Mouse (Mus musculus) intestine, embryonic 15.5 days (tissue): ENCODE data around the gene Hormad2. TPM values are rescaled to one million over a fixed set of nuclear protein-coding genes. Genes with fewer than 3 reads are reported as not detected.

Source experiments
- ATAC-seq: fragments of 200-750 bp; cut with Nextera tagmentation; 2 replicates; pipeline ENCODE4 v1.8.0; 2017; ENCODE audit warnings: moderate TSS enrichment, moderate library complexity
- H3K27ac ChIP-seq: fragments of 300-500 bp; sonication (generic); 2 replicates; pipeline ENCODE4 v1.5.1; 2015; ENCODE audit warnings: mild to moderate bottlenecking, inconsistent platforms
- H3K27me3 ChIP-seq: fragments of 300-500 bp; sonication (generic); replicated peaks from 2 replicates; pipeline ENCODE4 v1.6.1; 2015; ENCODE audit warnings: inconsistent platforms
- H3K36me3 ChIP-seq: fragments of 300-500 bp; sonication (generic); 2 replicates; pipeline ENCODE4 v1.6.1; 2015; ENCODE audit warnings: inconsistent platforms
- H3K4me1 ChIP-seq: fragments of 300-500 bp; sonication (generic); replicated peaks from 2 replicates; pipeline ENCODE4 v1.6.1; 2015; ENCODE audit warnings: inconsistent platforms
- H3K4me2 ChIP-seq: fragments of 300-500 bp; sonication (generic); replicated peaks from 2 replicates; pipeline ENCODE4 v1.6.1; 2015; ENCODE audit warnings: mild to moderate bottlenecking, inconsistent platforms
- H3K4me3 ChIP-seq: fragments of 300-500 bp; sonication (generic); replicated peaks from 2 replicates; pipeline ENCODE4 v1.5.1; 2015; ENCODE audit warnings: inconsistent platforms
- H3K9ac ChIP-seq: fragments of 300-500 bp; sonication (generic); 2 replicates; pipeline ENCODE4 v1.6.1; 2015; ENCODE audit warnings: inconsistent platforms
- H3K9me3 ChIP-seq: fragments of 300-500 bp; sonication (generic); 2 replicates; pipeline ENCODE4 v1.6.1; 2016; ENCODE audit warnings: inconsistent platforms
- WGBS: fragments of 180-500 bp; shearing (Covaris S2); methylation state at CpG from one replicate; pipeline ENCODE4 v1.1.7; 2015; 5-methylcytosine and 5-hydroxymethylcytosine counted together
- polyA plus RNA-seq: library from polyadenylated mRNA; unstranded; fragments of >200 nt; fragmentation: Nextera tagmentation; extraction: Ambion mirVana; gene quantifications from 2 replicates; pipeline ENCODE4 v1.2.1, GENCODE M21; 2015

The Hormad2 gene
- polyA plus RNA-seq, 1 experiment from 2014 or later: 0.35 TPM

- Histone ChIP-seq H3K36me3 (no peaks in the 10 kb centered on the region), H3K27ac (no peak overlapping the region), H3K9me3 (no peaks in the 10 kb centered on the region), H3K4me3 (no peak overlapping the region), H3K27me3 (no peaks in the 10 kb centered on the region), H3K4me1 (peaks cover 6% of the 10 kb centered on the region), H3K4me2 (no peak overlapping the region), H3K9ac (no peak overlapping the region)
- 65% methylated on average over 2 of the region's 2 CpGs for WGBS
- ATAC-seq: no peak
Measured at GRCm38 (mm10) chr11:4306086-4306485, 134.8 kb downstream of the Hormad2 start.

GRCm38 (mm10) chr11:4305090-4305489 is 135.8 kb downstream of the Hormad2 start:
- Histone ChIP-seq H3K27me3 (no peaks in the 10 kb centered on the region), H3K27ac (no peak overlapping the region), H3K36me3 (no peaks in the 10 kb centered on the region), H3K9me3 (no peaks in the 10 kb centered on the region), H3K4me3 (no peak overlapping the region), H3K9ac (no peak overlapping the region), H3K4me2 (no peak overlapping the region), H3K4me1 (peaks cover 6% of the 10 kb centered on the region)
- WGBS: 93% methylated on average over 4 of the region's 4 CpGs
- no peak for ATAC-seq

GRCm38 (mm10) chr11:4304203-4304602 is 136.7 kb downstream of the Hormad2 start:
- H3K27ac ChIP-seq: no peak overlapping the region
- no peaks in the 10 kb centered on the region for H3K9me3 ChIP-seq
- no peak for ATAC-seq
- WGBS: 77% methylated on average over 4 of the region's 4 CpGs
- H3K4me1 ChIP-seq: peaks cover 10% of the 10 kb centered on the region
- no peak overlapping the region for H3K4me2 ChIP-seq
- H3K4me3 ChIP-seq: no peak overlapping the region
- H3K27me3 ChIP-seq: no peaks in the 10 kb centered on the region
- no peak overlapping the region for H3K9ac ChIP-seq
- no peaks in the 10 kb centered on the region for H3K36me3 ChIP-seq

GRCm38 (mm10) chr11:4303033-4303432 is 137.9 kb downstream of the Hormad2 start:
- Histone ChIP-seq H3K9me3 (no peaks in the 10 kb centered on the region), H3K4me3 (no peak overlapping the region), H3K9ac (no peak overlapping the region), H3K4me1 (peaks cover 4% of the 10 kb centered on the region; the same call in 1 of the 2 replicates), H3K27ac (no peak overlapping the region), H3K4me2 (no peak overlapping the region), H3K36me3 (no peaks in the 10 kb centered on the region), H3K27me3 (no peaks in the 10 kb centered on the region)
- WGBS: 65% methylated on average over 9 of the region's 9 CpGs
- no peak for ATAC-seq

- ATAC-seq: no peak
- H3K4me3 ChIP-seq: no peak overlapping the region
- H3K27ac ChIP-seq: no peak overlapping the region
- no peak overlapping the region for H3K9ac ChIP-seq
- no peaks in the 10 kb centered on the region for H3K9me3 ChIP-seq
- WGBS: 55% methylated on average over 5 of the region's 5 CpGs
- no peaks in the 10 kb centered on the region for H3K36me3 ChIP-seq
- H3K4me2 ChIP-seq: no peak overlapping the region
- H3K27me3 ChIP-seq: no peaks in the 10 kb centered on the region
- H3K4me1 ChIP-seq: peaks cover 4% of the 10 kb centered on the region; the same call in 1 of the 2 replicates
Measured at GRCm38 (mm10) chr11:4302363-4302913, 138.5 kb downstream of the Hormad2 start.

- ATAC-seq: no peak
- H3K27ac ChIP-seq: no peak overlapping the region
- no peaks in the 10 kb centered on the region for H3K27me3 ChIP-seq
- 81% methylated on average over 3 of the region's 3 CpGs for WGBS
- H3K9ac ChIP-seq: no peak overlapping the region
- peaks cover 4% of the 10 kb centered on the region; the same call in 1 of the 2 replicates for H3K4me1 ChIP-seq
- H3K36me3 ChIP-seq: no peaks in the 10 kb centered on the region
- no peaks in the 10 kb centered on the region for H3K9me3 ChIP-seq
- H3K4me3 ChIP-seq: no peak overlapping the region
- no peak overlapping the region for H3K4me2 ChIP-seq
Measured at GRCm38 (mm10) chr11:4300683-4301082, 140.2 kb downstream of the Hormad2 start.

GRCm38 (mm10) chr11:4299735-4300474 is 141.0 kb downstream of the Hormad2 start:
- peaks cover 6% of the 10 kb centered on the region; the same call in 1 of the 2 replicates for H3K4me1 ChIP-seq
- H3K9ac ChIP-seq: no peak overlapping the region
- no peaks in the 10 kb centered on the region; the same call in 1 of the 2 replicates for H3K27me3 ChIP-seq
- ATAC-seq: no peak
- WGBS: 73% methylated on average over 14 of the region's 14 CpGs
- no peak overlapping the region for H3K4me2 ChIP-seq
- no peak overlapping the region for H3K4me3 ChIP-seq
- no peaks in the 10 kb centered on the region for H3K9me3 ChIP-seq
- no peaks in the 10 kb centered on the region for H3K36me3 ChIP-seq
- H3K27ac ChIP-seq: no peak overlapping the region

GRCm38 (mm10) chr11:4299191-4299590 is 141.7 kb downstream of the Hormad2 start:
- H3K27me3 ChIP-seq: no peaks in the 10 kb centered on the region; the same call in 1 of the 2 replicates
- no peaks in the 10 kb centered on the region for H3K36me3 ChIP-seq
- peaks cover 7% of the 10 kb centered on the region; the same call in 1 of the 2 replicates for H3K4me1 ChIP-seq
- H3K4me3 ChIP-seq: no peak overlapping the region
- no peaks in the 10 kb centered on the region for H3K9me3 ChIP-seq
- no peak for ATAC-seq
- 35% methylated on average over 12 of the region's 12 CpGs for WGBS
- no peak overlapping the region for H3K4me2 ChIP-seq
- H3K9ac ChIP-seq: no peak overlapping the region
- H3K27ac ChIP-seq: no peak overlapping the region

GRCm38 (mm10) chr11:4298615-4299014 is 142.3 kb downstream of the Hormad2 start:
- H3K36me3 ChIP-seq: no peaks in the 10 kb centered on the region
- 32% methylated on average over 7 of the region's 7 CpGs for WGBS
- H3K4me3 ChIP-seq: no peak overlapping the region
- no peaks in the 10 kb centered on the region for H3K9me3 ChIP-seq
- H3K4me2 ChIP-seq: no peak overlapping the region
- H3K4me1 ChIP-seq: peaks cover 7% of the 10 kb centered on the region; the same call in 1 of the 2 replicates
- no peak for ATAC-seq
- H3K27ac ChIP-seq: no peak overlapping the region
- H3K27me3 ChIP-seq: no peaks in the 10 kb centered on the region; the same call in 1 of the 2 replicates
- no peak overlapping the region for H3K9ac ChIP-seq

GRCm38 (mm10) chr11:4297753-4298152 is 143.2 kb downstream of the Hormad2 start:
- Histone ChIP-seq H3K9ac (no peak overlapping the region), H3K4me2 (no peak overlapping the region), H3K4me1 (peaks cover 7% of the 10 kb centered on the region; the same call in 1 of the 2 replicates), H3K27ac (no peak overlapping the region), H3K9me3 (no peaks in the 10 kb centered on the region), H3K36me3 (no peaks in the 10 kb centered on the region), H3K27me3 (no peaks in the 10 kb centered on the region; the same call in 1 of the 2 replicates), H3K4me3 (no peak overlapping the region)
- ATAC-seq: no peak
- 55% methylated on average over 3 of the region's 3 CpGs for WGBS

- Histone ChIP-seq H3K4me2 (no peak overlapping the region), H3K9me3 (no peaks in the 10 kb centered on the region), H3K9ac (no peak overlapping the region), H3K36me3 (no peaks in the 10 kb centered on the region), H3K27ac (no peak overlapping the region), H3K4me1 (peaks cover 7% of the 10 kb centered on the region; the same call in 1 of the 2 replicates), H3K4me3 (no peak overlapping the region), H3K27me3 (no peaks in the 10 kb centered on the region; the same call in 1 of the 2 replicates)
- no peak for ATAC-seq
- 67% methylated on average over 10 of the region's 10 CpGs for WGBS
Measured at GRCm38 (mm10) chr11:4296610-4297275, 144.2 kb downstream of the Hormad2 start.
